Mouse (Mus musculus): ENCODE results near the gene Dnajb14.
"Not testable (repeated sequence)": the region's sequence is repeated elsewhere in the genome, so short reads cannot be mapped to it uniquely, and the experiment has no call there.

Dnajb14 gene

GRCm38 (mm10) chr3:137914567-137914966 lies 47.1 kb downstream of the Dnajb14 start:
- in situ Hi-C loops (cut with MboI; ENCODE audit: low sequenced_read_pairs) = not testable (repeated sequence)

- in situ Hi-C loops (cut with MboI; ENCODE audit: low sequenced_read_pairs) = no loop called here
Observed at GRCm38 (mm10) chr3:137917694-137918171, 50.3 kb downstream of the Dnajb14 start.

- in situ Hi-C loops (cut with MboI; ENCODE audit: low sequenced_read_pairs) = no loop called here
Observed at GRCm38 (mm10) chr3:137918172-137918931, 50.9 kb downstream of the Dnajb14 start, which contains the start of gene Lamtor3. TSS of gene Lamtor3 (plus strand) at chr3:137918506.

GRCm38 (mm10) chr3:137918932-137919311 lies 51.4 kb downstream of the Dnajb14 start:
- in situ Hi-C loops (cut with MboI; ENCODE audit: low sequenced_read_pairs) = no loop called here

GRCm38 (mm10) chr3:137919398-137919797 lies 51.9 kb downstream of the Dnajb14 start:
- in situ Hi-C loops (cut with MboI; ENCODE audit: low sequenced_read_pairs) = no loop called here

- in situ Hi-C loops (cut with MboI; ENCODE audit: low sequenced_read_pairs) = no loop called here
Observed at GRCm38 (mm10) chr3:137920594-137920993, 53.1 kb downstream of the Dnajb14 start.

GRCm38 (mm10) chr3:137927010-137927409 lies 59.5 kb downstream of the Dnajb14 start:
- in situ Hi-C loops (cut with MboI; ENCODE audit: low sequenced_read_pairs) = no loop called here

GRCm38 (mm10) chr3:137929940-137930339 lies 62.5 kb downstream of the Dnajb14 start:
- in situ Hi-C loops (cut with MboI; ENCODE audit: low sequenced_read_pairs) = no loop called here

- in situ Hi-C loops (cut with MboI; ENCODE audit: low sequenced_read_pairs) = no loop called here
Observed at GRCm38 (mm10) chr3:137932748-137933147, 65.3 kb downstream of the Dnajb14 start.

GRCm38 (mm10) chr3:137933986-137934385 lies 66.5 kb downstream of the Dnajb14 start:
- in situ Hi-C loops (cut with MboI; ENCODE audit: low sequenced_read_pairs) = no loop called here

GRCm38 (mm10) chr3:137935570-137936525 lies 68.4 kb downstream of the Dnajb14 start:
- in situ Hi-C loops (cut with MboI; ENCODE audit: low sequenced_read_pairs) = no loop called here

- in situ Hi-C loops (cut with MboI; ENCODE audit: low sequenced_read_pairs) = no loop called here
Observed at GRCm38 (mm10) chr3:137936541-137936940, 69.1 kb downstream of the Dnajb14 start.

- in situ Hi-C loops (cut with MboI; ENCODE audit: low sequenced_read_pairs) = no loop called here
Observed at GRCm38 (mm10) chr3:137938608-137939007, 71.1 kb downstream of the Dnajb14 start.

GRCm38 (mm10) chr3:137940757-137941156 lies 73.3 kb downstream of the Dnajb14 start:
- in situ Hi-C loops (cut with MboI; ENCODE audit: low sequenced_read_pairs) = no loop called here

- in situ Hi-C loops (cut with MboI; ENCODE audit: low sequenced_read_pairs) = no loop called here
Observed at GRCm38 (mm10) chr3:137941555-137941954, 74.1 kb downstream of the Dnajb14 start.

GRCm38 (mm10) chr3:137942098-137942622 lies 74.7 kb downstream of the Dnajb14 start:
- in situ Hi-C loops (cut with MboI; ENCODE audit: low sequenced_read_pairs) = no loop called here

GRCm38 (mm10) chr3:137943737-137944154 lies 76.3 kb downstream of the Dnajb14 start:
- in situ Hi-C loops (cut with MboI; ENCODE audit: low sequenced_read_pairs) = no loop called here

- in situ Hi-C loops (cut with MboI; ENCODE audit: low sequenced_read_pairs) = no loop called here
Observed at GRCm38 (mm10) chr3:137946827-137947226, 79.4 kb downstream of the Dnajb14 start.

- in situ Hi-C loops (cut with MboI; ENCODE audit: low sequenced_read_pairs) = no loop called here
Observed at GRCm38 (mm10) chr3:137947525-137947924, 80.0 kb downstream of the Dnajb14 start.

GRCm38 (mm10) chr3:137950191-137950885 lies 82.9 kb downstream of the Dnajb14 start:
- in situ Hi-C loops (cut with MboI; ENCODE audit: low sequenced_read_pairs) = no loop called here

- in situ Hi-C loops (cut with MboI; ENCODE audit: low sequenced_read_pairs) = not testable (repeated sequence)
Observed at GRCm38 (mm10) chr3:137951302-137951701, 83.8 kb downstream of the Dnajb14 start.
